Mouse (Mus musculus) heart, postnatal 0 days (tissue): ENCODE measurements at regions not wholly inside any gene's neighbourhood (a gene's known extent, or its start where the extent isn't known, plus 50 kb on each side); places are given as distances from the start of the nearest gene placed in this dataset.
A peak's percentile ranks its signal among the peaks of the same experiment; 100 is the strongest.
"Not testable (repeated sequence)": the region's sequence is repeated elsewhere in the genome, so short reads cannot be mapped to it uniquely, and the experiment has no call there.

Source experiments
- ATAC-seq: fragments of 200-750 bp; cut with Nextera tagmentation; 2 replicates; pipeline ENCODE4 v1.8.0; 2017; ENCODE audit warnings: low read depth, moderate number of reproducible peaks, moderate library complexity; ENCODE audit not compliant: insufficient read depth
- DNase-seq: peaks from one replicate; pipeline ENCODE4 v3.0.0-alpha.2; 2016; ENCODE audit warnings: low spot score
- H3K27ac ChIP-seq: fragments of 300-500 bp; sonication (generic); 2 replicates; pipeline ENCODE4 v1.5.1; 2014; ENCODE audit warnings: low read depth, mild to moderate bottlenecking
- H3K27me3 ChIP-seq: fragments of 300-500 bp; sonication (generic); 2 replicates; pipeline ENCODE4 v1.6.1; 2014; ENCODE audit warnings: low read length, mixed read lengths; ENCODE audit not compliant: control insufficient read depth, insufficient read depth
- H3K36me3 ChIP-seq: fragments of 300-500 bp; sonication (generic); replicated peaks from 2 replicates; pipeline ENCODE4 v1.6.1; 2014; ENCODE audit warnings: low read length, mixed read lengths; ENCODE audit not compliant: control insufficient read depth, insufficient read depth
- H3K4me1 ChIP-seq: fragments of 300-500 bp; sonication (generic); 2 replicates; pipeline ENCODE4 v1.6.1; 2014; ENCODE audit warnings: antibody characterized with exemption; ENCODE audit not compliant: control insufficient read depth, insufficient read depth
- H3K4me2 ChIP-seq: fragments of 300-500 bp; sonication (generic); 2 replicates; pipeline ENCODE4 v1.6.1; 2014; ENCODE audit warnings: low read depth, mild to moderate bottlenecking, low read length, moderate library complexity
- H3K4me3 ChIP-seq: fragments of 300-500 bp; sonication (generic); 2 replicates; pipeline ENCODE4 v1.5.1; 2014; ENCODE audit warnings: low read depth, low read length
- H3K9ac ChIP-seq: fragments of 300-500 bp; sonication (generic); replicated peaks from 2 replicates; pipeline ENCODE4 v1.6.1; 2014; ENCODE audit warnings: low read depth, low read length, mixed read lengths
- H3K9me3 ChIP-seq: fragments of 300-500 bp; sonication (generic); replicated peaks from 2 replicates; pipeline ENCODE4 v1.6.1; 2016; ENCODE audit warnings: low read length; ENCODE audit not compliant: control insufficient read depth
- CTCF ChIP-seq: IDR thresholded peaks from 2 replicates; pipeline ENCODE4 v1.5.1; 2016; ENCODE audit warnings: antibody characterized with exemption, control low read depth, low read depth
- EP300 ChIP-seq: IDR thresholded peaks from 2 replicates; pipeline ENCODE4 v1.6.1; 2016; ENCODE audit warnings: antibody characterized with exemption, low read depth
- WGBS: fragments of 180-500 bp; shearing (Covaris S2); extraction: QIAGEN DNeasy Blood & Tissue Kit; methylation state at CpG from one replicate; pipeline ENCODE4 v1.1.7; 2014; 5-methylcytosine and 5-hydroxymethylcytosine counted together

DNA sequence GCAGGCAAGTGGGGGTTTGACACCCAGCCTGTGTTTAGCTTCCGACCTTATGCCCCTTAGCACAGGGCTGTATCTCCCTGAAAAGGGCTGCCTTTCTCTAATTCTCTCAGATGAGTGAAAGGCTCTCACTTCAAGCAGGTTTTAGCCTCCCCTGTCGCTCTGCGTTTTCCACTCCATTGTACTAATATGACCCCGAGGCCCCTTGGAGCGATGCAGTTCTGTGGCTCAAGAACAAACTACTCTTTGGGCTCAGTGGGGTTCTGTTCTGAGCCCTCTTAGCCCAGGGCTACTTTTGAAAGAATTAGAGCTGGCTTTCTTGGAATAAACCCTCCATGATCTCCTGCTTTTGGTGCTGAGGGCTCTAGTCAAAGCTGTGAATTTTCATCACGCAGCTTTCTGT, 53.4 kb upstream of the Castor2 start:
- no peak for ATAC-seq
- 0 out of 2 replicates have a peak, but pooled peaks cover 5% of the 10 kb centered on the region for H3K9me3 ChIP-seq
- no peak for DNase-seq
- TF ChIP-seq CTCF (no peak), EP300 (no peak)
- H3K4me2 ChIP-seq, result no peak overlapping the region
- H3K27me3 ChIP-seq, result no peaks in the 10 kb centered on the region
- H3K9ac ChIP-seq, result no peak overlapping the region
- 82% methylated on average over 6 of the region's 6 CpGs for WGBS
- H3K27ac ChIP-seq, result no peak overlapping the region
- H3K4me3 ChIP-seq, result no peak overlapping the region
- no peaks in the 10 kb centered on the region for H3K4me1 ChIP-seq
- H3K36me3 ChIP-seq, result no peaks in the 10 kb centered on the region

DNA sequence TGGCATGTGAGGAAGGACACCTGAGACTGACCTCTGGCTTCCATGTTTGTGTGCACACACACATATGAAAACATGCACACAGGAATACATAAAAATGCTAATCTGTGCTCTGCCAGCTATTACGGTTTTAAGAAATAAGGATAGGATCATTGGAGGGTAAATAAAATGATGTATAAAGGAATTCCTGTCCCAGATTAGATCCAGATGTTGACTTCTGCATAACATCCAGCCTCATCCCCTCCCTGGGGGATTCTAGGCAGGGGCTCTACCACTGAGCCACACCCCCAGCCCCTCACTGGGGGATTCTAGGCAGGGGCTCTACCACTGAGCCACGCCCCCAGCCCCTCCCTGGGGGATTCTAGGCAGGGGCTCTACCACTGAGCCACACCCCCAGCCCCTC, 56.6 kb upstream of the Castor2 start:
- H3K9me3 ChIP-seq, H3K9ac ChIP-seq, H3K4me1 ChIP-seq, ATAC-seq, H3K27ac ChIP-seq, H3K27me3 ChIP-seq, DNase-seq, H3K4me3 ChIP-seq, H3K4me2 ChIP-seq, H3K36me3 ChIP-seq: not testable (repeated sequence)
- WGBS, result 83% methylated on average over 1 of the region's 2 CpGs

DNA sequence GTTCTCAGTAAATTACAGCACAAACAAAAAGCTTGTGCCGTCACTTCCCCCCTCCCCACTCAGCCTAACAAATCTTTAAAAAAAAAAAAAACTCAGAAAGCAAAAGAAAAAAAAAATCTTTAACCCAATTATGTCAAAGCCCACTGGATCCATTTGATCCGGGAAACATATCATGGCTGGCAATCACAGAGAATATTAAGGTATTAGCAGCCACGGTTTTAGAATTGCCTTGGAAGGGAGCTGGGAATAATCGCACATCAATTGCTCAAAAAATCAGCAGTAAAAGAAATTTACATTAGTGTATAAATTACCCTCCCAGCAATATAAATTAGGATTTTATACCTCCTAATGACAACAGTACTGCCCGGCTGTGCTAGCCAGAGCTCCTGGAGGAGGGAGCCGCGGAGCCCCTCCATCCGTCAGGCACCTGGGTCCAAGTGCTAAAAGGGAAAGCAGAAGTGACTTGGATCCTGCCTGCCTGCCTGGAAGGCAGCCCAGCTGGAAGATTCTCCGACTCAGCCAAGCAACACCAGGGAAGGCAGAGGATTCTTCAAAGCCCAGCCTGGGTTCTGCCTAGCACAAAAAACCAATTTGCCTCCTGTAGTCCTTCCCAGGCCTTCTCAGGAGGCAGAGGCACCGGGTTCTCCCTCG, 72.1 kb upstream of the Castor2 start:
- TF ChIP-seq CTCF (no peak), EP300 (no peak)
- Histone ChIP-seq H3K4me1 (no peaks in the 10 kb centered on the region), H3K9ac (no peak overlapping the region), H3K4me2 (no peak overlapping the region), H3K9me3 (0 out of 2 replicates have a peak, but pooled peaks cover 3% of the 10 kb centered on the region), H3K4me3 (no peak overlapping the region), H3K27me3 (no peaks in the 10 kb centered on the region), H3K36me3 (no peaks in the 10 kb centered on the region), H3K27ac (no peak overlapping the region)
- 55% methylated on average over 11 of the region's 11 CpGs for WGBS
- DNase-seq, result no peak
- no peak for ATAC-seq

DNA sequence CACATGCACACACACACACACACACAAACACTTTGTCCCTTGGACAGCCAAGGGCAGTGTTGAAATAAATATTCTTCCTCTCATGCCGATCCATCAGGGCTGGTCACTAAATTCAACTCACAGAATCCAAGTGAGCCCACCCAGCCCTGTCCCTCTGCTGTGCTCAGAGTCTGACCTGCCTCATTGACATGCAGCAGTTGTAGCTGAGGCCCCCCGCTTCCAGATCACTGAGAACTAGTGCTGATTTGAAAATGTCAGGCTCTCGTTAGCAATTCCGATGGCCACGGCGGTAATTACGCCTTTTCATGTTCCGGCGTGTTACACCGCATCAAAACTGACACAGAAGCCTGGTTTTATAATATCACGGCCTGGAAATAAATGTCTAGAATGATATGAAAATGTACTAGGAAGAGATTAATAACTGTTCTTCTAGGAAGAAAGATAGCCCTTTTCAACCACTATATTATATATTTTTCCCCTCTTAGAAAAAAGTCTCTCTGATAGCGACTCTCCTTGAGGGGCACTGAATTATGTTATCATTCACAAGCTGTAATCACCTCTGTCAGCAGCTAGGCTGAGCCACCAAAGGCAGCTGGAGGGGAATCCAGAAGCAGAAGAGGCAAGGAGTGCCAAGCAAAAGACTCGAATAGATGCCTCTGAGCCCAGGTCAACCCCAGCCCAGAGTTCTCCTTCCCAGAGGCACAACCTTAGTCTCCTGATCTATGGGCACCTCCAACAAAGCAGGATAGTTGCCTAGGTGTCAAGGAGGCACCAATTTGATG, 79.7 kb upstream of the Castor2 start:
- H3K4me3 ChIP-seq, result no peak overlapping the region
- H3K9ac ChIP-seq, result no peak overlapping the region
- H3K4me2 ChIP-seq, result no peak overlapping the region
- no peak for TF ChIP-seq EP300
- no peak for TF ChIP-seq CTCF
- H3K27ac ChIP-seq, result no peak overlapping the region
- H3K9me3 ChIP-seq, result 0 out of 2 replicates have a peak, but pooled peaks cover 2% of the 10 kb centered on the region
- H3K27me3 ChIP-seq, result no peaks in the 10 kb centered on the region
- DNase-seq, result no peak
- 57% methylated on average over 13 of the region's 13 CpGs for WGBS
- H3K36me3 ChIP-seq, result no peaks in the 10 kb centered on the region
- no peak for ATAC-seq
- H3K4me1 ChIP-seq, result no peaks in the 10 kb centered on the region

DNA sequence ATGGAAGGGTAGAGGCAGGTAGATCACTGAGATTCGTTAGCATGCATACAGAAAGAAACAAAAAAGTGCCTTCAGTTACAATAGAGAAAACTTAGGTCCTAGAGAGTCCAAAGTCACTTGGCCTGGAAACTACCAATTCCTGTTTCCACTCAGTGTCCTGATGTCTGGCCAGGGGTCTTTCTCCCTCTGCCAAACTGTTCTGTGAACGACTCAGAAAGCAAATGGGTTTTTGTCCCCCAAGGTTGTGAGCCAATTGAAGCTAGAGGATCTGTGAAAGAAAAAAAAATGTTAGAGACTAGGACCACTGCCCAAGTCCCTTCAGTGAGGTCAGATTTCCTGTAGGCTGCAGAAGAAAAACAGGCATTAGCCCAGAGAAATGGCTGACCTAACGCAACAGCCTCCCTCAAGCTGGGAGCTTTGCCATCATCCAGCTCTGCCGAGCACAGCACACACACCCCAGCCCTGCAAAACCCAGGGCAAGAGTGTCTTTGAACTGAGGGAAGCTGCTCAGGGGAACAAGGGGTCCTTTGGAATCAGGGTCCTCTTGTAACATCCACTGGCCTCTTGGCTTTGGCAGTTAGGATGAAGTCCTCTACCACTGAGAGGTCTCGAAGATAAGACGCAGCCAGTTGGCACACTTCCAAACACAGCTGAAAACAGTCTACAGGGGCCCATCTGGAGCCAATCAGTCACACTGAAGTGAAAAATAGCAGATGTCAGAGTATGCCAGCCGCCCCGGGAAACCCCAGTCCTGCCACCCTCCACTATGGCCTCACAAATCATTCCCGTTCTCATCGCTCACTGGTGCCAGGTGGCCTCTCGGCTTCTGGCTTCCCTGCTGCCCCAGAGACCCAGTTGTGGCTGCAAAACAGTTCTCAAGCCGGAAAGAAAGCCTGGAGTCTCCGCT, 85.0 kb upstream of the Castor2 start:
- Histone ChIP-seq H3K4me3 (no peak overlapping the region), H3K36me3 (no peaks in the 10 kb centered on the region), H3K27me3 (no peaks in the 10 kb centered on the region), H3K4me2 (peak overlapping the region; percentile 8; the same call in 1 of the 2 replicates), H3K27ac (peak overlapping the region; percentile 77), H3K9ac (no peak overlapping the region), H3K9me3 (no peaks in the 10 kb centered on the region), H3K4me1 (no peaks in the 10 kb centered on the region)
- WGBS, result 10% methylated on average over 13 of the region's 13 CpGs
- DNase-seq (peak; percentile 95), ATAC-seq (peak; percentile 95)
- TF ChIP-seq EP300 (peak; percentile 92), CTCF (no peak)
